Mouse (Mus musculus) ES-E14 (cell line): ENCODE data around the gene Cfap61. TPM values are rescaled to one million over a fixed set of nuclear protein-coding genes. Genes with fewer than 3 reads are reported as not detected.

Source experiments
- DNase-seq: peaks from one replicate; pipeline ENCODE4 v3.0.0-alpha.2; 2013; ENCODE audit warnings: low read depth, low spot score
- H3K27ac ChIP-seq: 2 replicates; pipeline ENCODE4 v1.5.1; 2012; ENCODE audit warnings: low read depth, mild to moderate bottlenecking, low read length, moderate library complexity, mixed read lengths; ENCODE audit not compliant: poor library complexity, insufficient read depth, severe bottlenecking
- H3K36me3 ChIP-seq: 2 replicates; pipeline ENCODE4 v1.6.1; 2012; ENCODE audit warnings: mild to moderate bottlenecking, low read length, moderate library complexity, mixed read lengths; ENCODE audit not compliant: control insufficient read depth, poor library complexity, insufficient read depth, severe bottlenecking
- H3K4me1 ChIP-seq, 2 experiments: fragments of 150-350 bp in 1 of 2; sonication (generic) in 1 of 2; 2 replicates each; pipeline ENCODE4 v1.6.1; 2012; ENCODE audit warnings: low read length in 2 of 2, mild to moderate bottlenecking in 1 of 2, mixed read lengths in 1 of 2; ENCODE audit not compliant: control insufficient read depth in 2 of 2, insufficient read depth in 2 of 2, poor library complexity in 1 of 2
- H3K4me3 ChIP-seq, 2 experiments: fragments of 150-350 bp in 1 of 2; sonication (generic) in 1 of 2; 2 replicates each; pipeline ENCODE4 v1.5.1; 2012; ENCODE audit warnings: low read length in 2 of 2, low read depth in 1 of 2, mild to moderate bottlenecking in 1 of 2, mixed read lengths in 1 of 2; ENCODE audit not compliant: insufficient read depth in 1 of 2, poor library complexity in 1 of 2, severe bottlenecking in 1 of 2
- H3K9ac ChIP-seq: 2 replicates; pipeline ENCODE4 v1.6.1; 2012; ENCODE audit warnings: low read depth, mild to moderate bottlenecking, low read length, mixed read lengths; ENCODE audit not compliant: poor library complexity, insufficient read depth, severe bottlenecking
- H3K9me3 ChIP-seq: fragments of 150-350 bp; sonication (generic); 2 replicates; pipeline ENCODE4 v1.6.1; 2012; ENCODE audit warnings: low read depth, mild to moderate bottlenecking, low read length; ENCODE audit not compliant: control insufficient read depth, insufficient read depth
- CHD2 ChIP-seq: IDR thresholded peaks from 2 replicates; pipeline ENCODE4 v1.6.1; 2014; ENCODE audit warnings: mild to moderate bottlenecking, low read depth, low read length, inconsistent platforms
- HCFC1 ChIP-seq: IDR thresholded peaks from 2 replicates; pipeline ENCODE4 v1.6.1; 2012; ENCODE audit warnings: low read length, inconsistent platforms, borderline replicate concordance; ENCODE audit not compliant: insufficient read depth
- MAFK ChIP-seq: IDR thresholded peaks from 2 replicates; pipeline ENCODE4 v1.6.1; 2014; ENCODE audit warnings: mild to moderate bottlenecking, low read depth, low read length, inconsistent platforms; ENCODE audit not compliant: insufficient read depth
- ZC3H11A ChIP-seq: IDR thresholded peaks from 2 replicates; pipeline ENCODE4 v1.6.1; 2012; ENCODE audit warnings: low read depth, mild to moderate bottlenecking, inconsistent platforms, low read length, borderline replicate concordance
- ZNF384 ChIP-seq: IDR thresholded peaks from 2 replicates; pipeline ENCODE4 v1.6.1; 2012; ENCODE audit warnings: low read depth, low read length, inconsistent platforms
- in situ Hi-C, 2 experiments: fragments of 600-800 bp; cut with MboI; formaldehyde crosslinking; loops; one replicate each; pipeline ENCODE4 v1.15.1; 2025; ENCODE audit warnings: low sequenced_read_pairs in 2 of 2, inconsistent platforms in 1 of 2; ENCODE audit not compliant: unreplicated experiment in 2 of 2
- total RNA-seq: library from RNA; depleted of rRNA; stranded (reverse); fragments of 300-350 nt; gene quantifications from 2 replicates; pipeline ENCODE4 v1.2.3, GENCODE M21; 2012; rRNA removed

Gene Cfap61
- 0.45 and 0.74 TPM in 2 replicates for total RNA-seq

- Histone ChIP-seq H3K4me1 (0 out of 4 replicates have a peak, but pooled peaks cover 0 to 2% of the 10 kb centered on the region in 2 experiments), H3K4me3 (peak within 1 kb of the TSS; percentile 81 to 98), H3K27ac (no peak within 1 kb of the TSS), H3K9me3 (no peaks in the 10 kb centered on the region), H3K36me3 (peaks cover 8% of the 10 kb centered on the region), H3K9ac (peak within 1 kb of the TSS; percentile 79)
- TF ChIP-seq CHD2 (no peak), ZNF384 (peak; percentile 93), HCFC1 (peak; percentile 92)
- peak; percentile 89 for DNase-seq
- in situ Hi-C loops, result no loop called here
Observed at GRCm38 (mm10) chr2:145934339-145935231, at the start of gene Cfap61, which contains the start of gene Crnkl1. TSS of gene Cfap61 (plus strand) at chr2:145934784. TSS of gene Crnkl1 (minus strand) at chr2:145935014.

GRCm38 (mm10) chr2:145884913-145885785 is 49.4 kb upstream of the Cfap61 start:
- Histone ChIP-seq H3K4me1 (peaks cover 5 to 23% of the 10 kb centered on the region in 2 experiments), H3K9me3 (no peaks in the 10 kb centered on the region), H3K4me3 (no peak overlapping the region), H3K9ac (peak overlapping the region; percentile 3; the same call in 1 of the 2 replicates), H3K27ac (peak overlapping the region; percentile 83; the same call in 1 of the 2 replicates), H3K36me3 (no peaks in the 10 kb centered on the region; the same call in 1 of the 2 replicates)
- no peak for TF ChIP-seq MAFK
- in situ Hi-C loops, result no loop called here
- no peak for DNase-seq

- in situ Hi-C loops, result no loop called here
- Histone ChIP-seq H3K27ac (no peak overlapping the region; the same call in 1 of the 2 replicates), H3K36me3 (no peaks in the 10 kb centered on the region; the same call in 1 of the 2 replicates), H3K4me3 (no peak overlapping the region), H3K9ac (0 out of 2 replicates have a peak overlapping the region, but pooled peaks have one; percentile 26), H3K9me3 (no peaks in the 10 kb centered on the region), H3K4me1 (peaks cover 2 to 21% of the 10 kb centered on the region in 2 experiments)
- no peak for DNase-seq
- TF ChIP-seq ZC3H11A (no peak), CHD2 (no peak), ZNF384 (no peak), MAFK (no peak), HCFC1 (no peak)
Observed at GRCm38 (mm10) chr2:145887937-145888765, 46.4 kb upstream of the Cfap61 start.

- Histone ChIP-seq H3K36me3 (no peaks in the 10 kb centered on the region; the same call in 1 of the 2 replicates), H3K27ac (no peak overlapping the region), H3K9ac (no peak overlapping the region), H3K9me3 (no peaks in the 10 kb centered on the region), H3K4me3 (no peak overlapping the region), H3K4me1 (peaks cover 0 to 15% of the 10 kb centered on the region in 2 experiments)
- no peak for DNase-seq
- in situ Hi-C loops, result no loop called here
- TF ChIP-seq MAFK (no peak), ZC3H11A (no peak), CHD2 (no peak), ZNF384 (no peak), HCFC1 (no peak)
Observed at GRCm38 (mm10) chr2:145888766-145889480, 45.7 kb upstream of the Cfap61 start.
